Mouse (Mus musculus): ENCODE results near the gene Cpa3. TPM values are rescaled to one million over a fixed set of nuclear protein-coding genes. Genes with fewer than 3 reads are reported as not detected.

Cpa3 gene
- polyA plus RNA-seq, 1 experiment: 2.1 TPM

GRCm38 (mm10) chr3:20172394-20172793 is 69.6 kb downstream of the Cpa3 start:
- TF ChIP-seq POLR2A (IDR thresholded peaks at IDR 0.05; ENCODE audit: borderline replicate concordance, control insufficient read depth, low read depth, low read length) (no peak), CTCF (IDR thresholded peaks at IDR 0.05; ENCODE audit: control insufficient read depth, insufficient read depth, low read length) (no peak)
- 81% methylated on average over 6 of the region's 6 CpGs for WGBS
- no peak overlapping the region for H3K27ac ChIP-seq (ENCODE audit: control insufficient read depth, insufficient read depth, low read depth, low read length, poor library complexity)
- no peak overlapping the region for H3K4me3 ChIP-seq (replicated peaks; ENCODE audit: control insufficient read depth, low read depth, low read length)
- H3K4me1 ChIP-seq (ENCODE audit: control insufficient read depth, insufficient read depth, low read length): no peaks in the 10 kb centered on the region

GRCm38 (mm10) chr3:20167487-20167886 is 74.5 kb downstream of the Cpa3 start:
- Histone ChIP-seq H3K4me3 (replicated peaks; ENCODE audit: control insufficient read depth, low read depth, low read length) (no peak overlapping the region), H3K27ac (ENCODE audit: control insufficient read depth, insufficient read depth, low read depth, low read length, poor library complexity) (no peak overlapping the region), H3K4me1 (ENCODE audit: control insufficient read depth, insufficient read depth, low read length) (no peaks in the 10 kb centered on the region)
- WGBS: 87% methylated on average over 1 of the region's 1 CpGs
- no peak for TF ChIP-seq CTCF (IDR thresholded peaks at IDR 0.05; ENCODE audit: control insufficient read depth, insufficient read depth, low read length)
- no peak for TF ChIP-seq POLR2A (IDR thresholded peaks at IDR 0.05; ENCODE audit: borderline replicate concordance, control insufficient read depth, low read depth, low read length)

Other genes starting within 250 kb of the Cpa3 start
- gene Hps3, start 206.9 kb downstream of the Cpa3 start, polyA plus RNA-seq (2011; ENCODE audit: insufficient read depth, insufficient read length, low replicate concordance, missing spikeins): 12.8 and 19.1 TPM in 2 replicates
- 14.5 and 17.8 TPM in 2 replicates for gene Hltf, start 184.4 kb downstream of the Cpa3 start, polyA plus RNA-seq (2011; ENCODE audit: insufficient read depth, insufficient read length, low replicate concordance, missing spikeins)
- gene Gyg, start 86.9 kb downstream of the Cpa3 start, polyA plus RNA-seq (2011; ENCODE audit: insufficient read depth, insufficient read length, low replicate concordance, missing spikeins): 11.7 and 25.4 TPM in 2 replicates
- gene Cpb1, start 33.6 kb upstream of the Cpa3 start, polyA plus RNA-seq (2011; ENCODE audit: insufficient read depth, insufficient read length, low replicate concordance, missing spikeins): 0.36 and 1.1 TPM in 2 replicates
- not detected in 2 replicates for gene Agtr1b, start 125.0 kb upstream of the Cpa3 start, polyA plus RNA-seq (2011; ENCODE audit: insufficient read depth, insufficient read length, low replicate concordance, missing spikeins)

All from bone marrow, adult 2 months (tissue).